Mouse (Mus musculus): ENCODE measurements around the gene R3hdm4. TPM values are rescaled to one million over a fixed set of nuclear protein-coding genes. Genes with fewer than 3 reads are reported as not detected.
"Not testable (repeated sequence)": the region's sequence is repeated elsewhere in the genome, so short reads cannot be mapped to it uniquely, and the experiment has no call there.

R3hdm4 gene
- polyA plus RNA-seq, 1 experiment from 2014 or later: 170 TPM

- Histone ChIP-seq H3K4me2 (replicated peaks; ENCODE audit: low read depth, low read length) (no peak overlapping the region), H3K36me3 (ENCODE audit: insufficient read depth, low read length) (no peaks in the 10 kb centered on the region), H3K4me1 (ENCODE audit: insufficient read depth, low read length) (peaks cover 20% of the 10 kb centered on the region), H3K9me3 (ENCODE audit: low read length) (no peaks in the 10 kb centered on the region), H3K27me3 (ENCODE audit: insufficient read depth, low read length) (no peaks in the 10 kb centered on the region), H3K4me3 (ENCODE audit: low read length) (no peak overlapping the region), H3K27ac (ENCODE audit: low read length) (no peak overlapping the region), H3K9ac (replicated peaks; ENCODE audit: low read length) (no peak overlapping the region)
- WGBS: 72% methylated on average over 8 of the region's 8 CpGs
- ATAC-seq (ENCODE audit: low FRiP score, low TSS enrichment): no peak
Measured at GRCm38 (mm10) chr10:79886611-79887010, 34.4 kb downstream of the R3hdm4 start.

- H3K27me3 ChIP-seq (ENCODE audit: insufficient read depth, low read length): no peaks in the 10 kb centered on the region
- H3K4me1 ChIP-seq (ENCODE audit: insufficient read depth, low read length): peaks cover 23% of the 10 kb centered on the region
- 79% methylated on average over 6 of the region's 6 CpGs for WGBS
- no peak within 1 kb of the TSS for H3K9ac ChIP-seq (replicated peaks; ENCODE audit: low read length)
- ATAC-seq (ENCODE audit: low FRiP score, low TSS enrichment): no peak
- no peak within 1 kb of the TSS for H3K4me3 ChIP-seq (ENCODE audit: low read length)
- no peak within 1 kb of the TSS for H3K4me2 ChIP-seq (replicated peaks; ENCODE audit: low read depth, low read length)
- no peaks in the 10 kb centered on the region for H3K36me3 ChIP-seq (ENCODE audit: insufficient read depth, low read length)
- H3K9me3 ChIP-seq (ENCODE audit: low read length): no peaks in the 10 kb centered on the region
- H3K27ac ChIP-seq (ENCODE audit: low read length): no peak within 1 kb of the TSS
Measured at GRCm38 (mm10) chr10:79886054-79886453, 35.0 kb downstream of the R3hdm4 start, which contains the start of gene Elane. Gene Elane (plus strand): TSS chr10:79886247.

- ATAC-seq (ENCODE audit: low FRiP score, low TSS enrichment); H3K36me3 ChIP-seq (ENCODE audit: insufficient read depth, low read length); H3K4me2 ChIP-seq (replicated peaks; ENCODE audit: low read depth, low read length); H3K9me3 ChIP-seq (ENCODE audit: low read length); H3K9ac ChIP-seq (replicated peaks; ENCODE audit: low read length); H3K4me3 ChIP-seq (ENCODE audit: low read length); H3K27me3 ChIP-seq (ENCODE audit: insufficient read depth, low read length); H3K27ac ChIP-seq (ENCODE audit: low read length): not testable (repeated sequence)
- 57% methylated on average over 2 of the region's 3 CpGs for WGBS
- H3K4me1 ChIP-seq (ENCODE audit: insufficient read depth, low read length): peaks cover 34% of the 10 kb centered on the region
Measured at GRCm38 (mm10) chr10:79884938-79885337, 36.1 kb downstream of the R3hdm4 start.

- no peaks in the 10 kb centered on the region for H3K27me3 ChIP-seq (ENCODE audit: insufficient read depth, low read length)
- H3K4me1 ChIP-seq (ENCODE audit: insufficient read depth, low read length): peaks cover 39% of the 10 kb centered on the region
- 65% methylated on average over 4 of the region's 4 CpGs for whole genome bisulfite sequencing
- no peak overlapping the region for H3K27ac ChIP-seq (ENCODE audit: low read length)
- no peak overlapping the region for H3K4me3 ChIP-seq (ENCODE audit: low read length)
- ATAC-seq (ENCODE audit: low FRiP score, low TSS enrichment): no peak
- H3K9ac ChIP-seq (replicated peaks; ENCODE audit: low read length): no peak overlapping the region
- no peaks in the 10 kb centered on the region for H3K9me3 ChIP-seq (ENCODE audit: low read length)
- no peaks in the 10 kb centered on the region for H3K36me3 ChIP-seq (ENCODE audit: insufficient read depth, low read length)
- no peak overlapping the region for H3K4me2 ChIP-seq (replicated peaks; ENCODE audit: low read depth, low read length)
Measured at GRCm38 (mm10) chr10:79884446-79884845, 36.6 kb downstream of the R3hdm4 start.

GRCm38 (mm10) chr10:79883297-79884084, 37.5 kb downstream of the R3hdm4 start:
- H3K36me3 ChIP-seq (ENCODE audit: insufficient read depth, low read length): no peaks in the 10 kb centered on the region
- no peak overlapping the region; the same call in 1 of the 2 replicates for H3K27ac ChIP-seq (ENCODE audit: low read length)
- no peaks in the 10 kb centered on the region for H3K9me3 ChIP-seq (ENCODE audit: low read length)
- no peaks in the 10 kb centered on the region for H3K27me3 ChIP-seq (ENCODE audit: insufficient read depth, low read length)
- no peak overlapping the region for H3K4me2 ChIP-seq (replicated peaks; ENCODE audit: low read depth, low read length)
- H3K4me1 ChIP-seq (ENCODE audit: insufficient read depth, low read length): peaks cover 41% of the 10 kb centered on the region
- 0 out of 2 replicates have a peak overlapping the region, but pooled peaks have one; percentile 13 for H3K9ac ChIP-seq (replicated peaks; ENCODE audit: low read length)
- 15% methylated on average over 22 of the region's 22 CpGs for WGBS
- no peak for ATAC-seq (ENCODE audit: low FRiP score, low TSS enrichment)
- no peak overlapping the region for H3K4me3 ChIP-seq (ENCODE audit: low read length)

DNA sequence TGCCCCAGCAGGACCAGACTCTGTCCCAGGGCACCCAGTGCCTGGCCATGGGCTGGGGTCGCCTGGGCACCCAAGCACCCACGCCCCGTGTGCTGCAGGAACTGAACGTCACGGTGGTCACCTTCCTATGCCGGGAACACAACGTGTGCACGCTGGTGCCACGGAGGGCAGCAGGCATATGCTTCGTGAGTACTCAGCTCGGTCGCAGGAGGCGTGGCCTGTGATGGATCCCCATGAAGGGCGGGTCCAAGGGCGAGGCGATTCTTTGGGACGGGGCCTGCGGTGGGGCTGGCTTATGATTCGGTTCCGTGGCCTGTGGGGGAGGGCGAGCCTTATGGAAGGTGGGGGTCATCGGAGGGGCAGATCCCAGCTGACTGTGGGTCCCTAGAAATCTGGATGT, 39.0 kb downstream of the R3hdm4 start:
- H3K9ac ChIP-seq (replicated peaks; ENCODE audit: low read length): peak overlapping the region; percentile 46
- peak overlapping the region; percentile 24 for H3K4me3 ChIP-seq (ENCODE audit: low read length)
- H3K9me3 ChIP-seq (ENCODE audit: low read length): no peaks in the 10 kb centered on the region
- no peak overlapping the region for H3K27ac ChIP-seq (ENCODE audit: low read length)
- H3K36me3 ChIP-seq (ENCODE audit: insufficient read depth, low read length): no peaks in the 10 kb centered on the region
- H3K4me2 ChIP-seq (replicated peaks; ENCODE audit: low read depth, low read length): peak overlapping the region; percentile 48
- 6% methylated on average over 22 of the region's 22 CpGs for WGBS
- peaks cover 51% of the 10 kb centered on the region for H3K4me1 ChIP-seq (ENCODE audit: insufficient read depth, low read length)
- ATAC-seq (ENCODE audit: low FRiP score, low TSS enrichment): 0 out of 2 replicates have a peak, but pooled peaks have one; percentile 3
- H3K27me3 ChIP-seq (ENCODE audit: insufficient read depth, low read length): no peaks in the 10 kb centered on the region

- no peak overlapping the region for H3K4me3 ChIP-seq (ENCODE audit: low read length)
- no peak overlapping the region for H3K9ac ChIP-seq (replicated peaks; ENCODE audit: low read length)
- peaks cover 53% of the 10 kb centered on the region for H3K4me1 ChIP-seq (ENCODE audit: insufficient read depth, low read length)
- H3K36me3 ChIP-seq (ENCODE audit: insufficient read depth, low read length): no peaks in the 10 kb centered on the region
- no peaks in the 10 kb centered on the region for H3K27me3 ChIP-seq (ENCODE audit: insufficient read depth, low read length)
- no peaks in the 10 kb centered on the region for H3K9me3 ChIP-seq (ENCODE audit: low read length)
- H3K4me2 ChIP-seq (replicated peaks; ENCODE audit: low read depth, low read length): peak overlapping the region; percentile 16
- no peak for ATAC-seq (ENCODE audit: low FRiP score, low TSS enrichment)
- H3K27ac ChIP-seq (ENCODE audit: low read length): no peak overlapping the region
- 22% methylated on average over 9 of the region's 9 CpGs for WGBS
Measured at GRCm38 (mm10) chr10:79880721-79881120, 40.3 kb downstream of the R3hdm4 start.

DNA sequence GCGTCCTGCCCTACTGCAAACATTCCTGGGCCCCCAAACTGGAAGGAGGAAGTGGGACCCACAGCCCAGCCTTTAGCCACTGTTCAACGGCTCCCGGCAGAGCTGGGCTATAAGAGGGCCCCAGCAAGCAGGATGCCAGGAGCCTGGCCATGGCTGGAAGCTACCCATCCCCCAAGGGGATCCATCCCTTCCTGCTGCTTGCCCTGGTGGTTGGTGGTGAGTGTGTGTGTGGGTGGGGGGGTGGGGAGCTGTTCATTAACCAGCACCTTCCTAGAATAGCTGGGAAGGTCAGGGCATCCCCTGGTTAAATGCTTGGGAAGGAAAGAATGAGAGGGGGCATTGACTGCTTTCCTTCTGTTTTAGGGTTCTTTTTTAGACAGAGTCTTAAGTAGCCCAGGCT, 41.5 kb downstream of the R3hdm4 start:
- Histone ChIP-seq H3K9ac (replicated peaks; ENCODE audit: low read length) (no peak overlapping the region), H3K4me2 (replicated peaks; ENCODE audit: low read depth, low read length) (no peak overlapping the region; the same call in 1 of the 2 replicates), H3K36me3 (ENCODE audit: insufficient read depth, low read length) (no peaks in the 10 kb centered on the region), H3K27ac (ENCODE audit: low read length) (peak overlapping the region; percentile 62), H3K27me3 (ENCODE audit: insufficient read depth, low read length) (no peaks in the 10 kb centered on the region), H3K4me1 (ENCODE audit: insufficient read depth, low read length) (peaks cover 60% of the 10 kb centered on the region), H3K9me3 (ENCODE audit: low read length) (no peaks in the 10 kb centered on the region), H3K4me3 (ENCODE audit: low read length) (no peak overlapping the region)
- 25% methylated on average over 3 of the region's 3 CpGs for WGBS
- peak; percentile 50 for ATAC-seq (ENCODE audit: low FRiP score, low TSS enrichment)

DNA sequence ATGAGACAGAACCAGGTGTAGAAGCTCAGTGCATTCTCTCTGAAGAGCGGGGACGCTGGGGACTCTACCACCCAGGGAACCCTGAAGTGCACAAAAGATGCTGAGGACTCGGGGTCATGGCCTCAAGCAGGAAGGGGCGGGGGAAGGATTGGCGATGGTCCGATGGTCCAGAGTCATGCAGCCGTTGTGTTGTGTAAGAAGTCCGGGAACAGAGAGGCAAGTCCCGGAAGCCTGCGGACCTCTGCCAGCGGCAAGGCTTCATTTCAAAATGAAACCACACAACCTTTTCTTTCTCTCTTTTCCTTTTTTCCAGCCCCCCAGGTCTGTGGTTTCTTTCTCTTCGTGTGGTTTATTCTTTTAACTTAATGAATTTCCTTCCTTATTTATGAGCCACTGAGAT, 43.3 kb downstream of the R3hdm4 start:
- Histone ChIP-seq H3K4me1 (ENCODE audit: insufficient read depth, low read length) (peaks cover 61% of the 10 kb centered on the region), H3K9ac (replicated peaks; ENCODE audit: low read length) (no peak overlapping the region), H3K4me3 (ENCODE audit: low read length) (no peak overlapping the region), H3K27ac (ENCODE audit: low read length) (no peak overlapping the region), H3K36me3 (ENCODE audit: insufficient read depth, low read length) (no peaks in the 10 kb centered on the region), H3K27me3 (ENCODE audit: insufficient read depth, low read length) (no peaks in the 10 kb centered on the region), H3K4me2 (replicated peaks; ENCODE audit: low read depth, low read length) (no peak overlapping the region), H3K9me3 (ENCODE audit: low read length) (no peaks in the 10 kb centered on the region)
- WGBS: 52% methylated on average over 12 of the region's 12 CpGs
- ATAC-seq (ENCODE audit: low FRiP score, low TSS enrichment): no peak

DNA sequence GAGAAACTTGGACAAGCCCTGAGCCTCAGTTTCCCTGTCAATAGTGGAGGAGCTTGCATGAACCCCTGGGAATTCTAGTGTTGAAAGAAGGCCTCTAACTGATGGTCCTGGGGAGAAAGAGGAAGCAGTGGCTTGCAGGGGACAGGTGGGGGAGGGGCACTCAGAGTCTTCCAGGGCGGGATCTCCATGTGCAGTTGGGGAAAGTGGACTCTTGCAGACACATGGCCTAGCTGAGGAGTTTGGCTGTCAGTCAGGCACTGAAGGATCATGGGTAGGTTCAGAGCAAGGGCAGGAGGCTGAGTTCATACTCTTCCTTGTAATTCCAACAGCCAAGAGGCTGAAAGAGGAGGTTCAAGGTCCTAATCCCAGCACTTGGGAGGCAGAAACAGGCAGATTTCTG, 43.8 kb downstream of the R3hdm4 start:
- H3K4me1 ChIP-seq (ENCODE audit: insufficient read depth, low read length): peaks cover 59% of the 10 kb centered on the region
- no peaks in the 10 kb centered on the region for H3K27me3 ChIP-seq (ENCODE audit: insufficient read depth, low read length)
- H3K4me3 ChIP-seq (ENCODE audit: low read length): no peak overlapping the region
- no peak overlapping the region for H3K4me2 ChIP-seq (replicated peaks; ENCODE audit: low read depth, low read length)
- H3K9ac ChIP-seq (replicated peaks; ENCODE audit: low read length): no peak overlapping the region
- WGBS: 65% methylated on average over 1 of the region's 1 CpGs
- H3K36me3 ChIP-seq (ENCODE audit: insufficient read depth, low read length): no peaks in the 10 kb centered on the region
- ATAC-seq (ENCODE audit: low FRiP score, low TSS enrichment): no peak
- no peak overlapping the region for H3K27ac ChIP-seq (ENCODE audit: low read length)
- no peaks in the 10 kb centered on the region for H3K9me3 ChIP-seq (ENCODE audit: low read length)
